Mouse (Mus musculus) right cerebral cortex, postnatal 10 days (tissue): ENCODE results near the gene Dlg2.

Source experiments
- DNase-seq, 2 experiments: peaks; one replicate each; pipeline ENCODE4 v3.0.0; 2021; ENCODE audit warnings: low spot score in 2 of 2

Gene Dlg2

DNA sequence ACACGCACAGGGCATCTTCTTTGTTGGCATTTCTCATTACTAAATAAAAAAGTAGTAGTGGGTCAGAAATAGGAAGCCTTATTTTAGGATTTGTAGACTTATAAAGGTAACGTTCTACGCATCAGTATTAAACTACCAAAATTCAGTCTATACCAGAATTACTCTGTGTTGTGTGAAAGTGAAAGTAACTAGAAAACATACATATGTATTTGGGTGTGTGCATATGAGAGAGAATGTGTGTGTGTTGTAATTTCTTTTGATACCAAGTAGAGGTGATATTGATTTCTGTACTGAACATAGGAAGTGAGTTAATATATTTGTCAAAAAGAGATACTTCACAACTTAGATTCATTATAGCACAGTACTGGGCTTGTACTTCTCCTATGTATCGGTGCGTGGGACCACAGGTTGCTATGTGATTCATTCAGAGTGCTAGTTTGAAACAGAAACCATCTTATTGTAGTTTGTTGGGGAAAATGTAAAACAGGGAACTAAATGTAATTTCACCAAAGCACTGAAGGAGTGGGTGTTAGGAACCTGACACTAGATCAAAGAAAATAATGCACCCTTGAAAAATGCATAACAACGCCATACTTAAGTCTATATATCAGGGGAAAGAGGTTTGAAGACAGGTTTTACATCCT is 1688.5 kb downstream of the Dlg2 start:
- DNase-seq = no peak

DNA sequence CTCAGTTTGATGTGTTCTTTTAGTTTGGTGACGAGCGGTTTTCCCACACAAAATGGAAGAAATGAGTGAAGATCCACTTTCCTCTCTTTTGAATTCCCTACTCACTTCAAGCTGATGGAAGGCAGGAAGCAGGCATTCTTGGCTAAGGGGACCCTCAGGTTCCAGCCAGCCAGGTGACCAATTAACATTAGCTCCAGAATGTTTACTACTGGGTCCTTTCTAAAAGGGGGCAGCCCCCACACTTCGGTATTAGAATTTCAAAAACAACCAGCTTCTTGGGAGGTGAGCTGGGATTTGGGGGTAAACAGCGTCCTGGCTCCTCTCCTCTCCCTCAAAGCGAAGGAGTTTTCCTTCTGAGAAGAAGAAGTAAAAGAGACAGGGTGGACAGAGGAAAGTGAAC is 1703.6 kb downstream of the Dlg2 start:
- no peak for DNase-seq

DNA sequence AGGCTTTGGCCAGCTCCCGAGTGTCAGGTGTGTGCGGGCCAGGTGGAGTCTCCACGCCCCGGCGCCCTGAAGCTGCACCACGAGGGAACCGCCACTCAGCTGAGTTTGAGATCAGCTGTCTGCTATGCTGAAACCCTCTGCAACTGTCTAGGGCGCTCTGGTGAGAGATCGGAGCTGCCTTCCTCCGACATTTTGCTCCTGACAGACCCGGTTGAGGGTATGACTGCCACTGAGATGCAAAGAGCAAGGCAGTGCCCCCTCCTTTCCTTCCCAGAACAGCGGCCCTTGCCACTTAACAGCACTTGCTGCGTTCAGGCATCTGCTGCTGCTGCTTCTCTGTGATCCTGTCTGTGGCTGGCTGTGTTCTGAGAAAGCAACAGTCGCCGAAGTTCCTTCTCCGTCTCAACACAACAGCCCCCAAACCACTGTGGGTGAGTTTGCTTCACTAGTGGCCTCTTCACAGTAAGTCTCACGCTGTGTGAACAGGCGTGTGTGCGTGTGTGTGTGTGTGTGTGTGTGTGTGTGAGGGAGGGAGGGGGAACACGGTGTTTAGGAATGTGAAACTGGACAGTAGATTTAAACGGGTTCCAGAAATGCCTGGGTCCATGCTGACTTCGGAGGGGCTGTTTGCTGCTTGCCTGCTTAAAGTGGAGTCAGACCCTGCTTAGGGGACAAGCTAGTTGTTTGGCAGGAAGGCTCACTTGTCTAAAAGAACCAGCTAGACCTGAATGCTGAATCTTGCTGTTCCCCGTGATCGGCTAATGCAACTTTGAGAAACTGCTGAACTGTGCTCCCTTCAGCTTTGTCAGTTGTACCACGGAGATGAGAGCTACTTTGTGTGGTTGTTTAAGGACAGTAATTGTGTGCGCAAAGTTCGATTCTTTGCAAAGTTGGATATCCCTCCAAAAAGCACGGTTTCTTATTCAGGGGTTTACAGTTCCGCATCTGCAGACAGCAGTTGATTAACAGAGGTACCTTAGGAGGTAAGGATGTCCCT is 1704.4 kb downstream of the Dlg2 start:
- DNase-seq = peak; percentile 30 to 40

DNA sequence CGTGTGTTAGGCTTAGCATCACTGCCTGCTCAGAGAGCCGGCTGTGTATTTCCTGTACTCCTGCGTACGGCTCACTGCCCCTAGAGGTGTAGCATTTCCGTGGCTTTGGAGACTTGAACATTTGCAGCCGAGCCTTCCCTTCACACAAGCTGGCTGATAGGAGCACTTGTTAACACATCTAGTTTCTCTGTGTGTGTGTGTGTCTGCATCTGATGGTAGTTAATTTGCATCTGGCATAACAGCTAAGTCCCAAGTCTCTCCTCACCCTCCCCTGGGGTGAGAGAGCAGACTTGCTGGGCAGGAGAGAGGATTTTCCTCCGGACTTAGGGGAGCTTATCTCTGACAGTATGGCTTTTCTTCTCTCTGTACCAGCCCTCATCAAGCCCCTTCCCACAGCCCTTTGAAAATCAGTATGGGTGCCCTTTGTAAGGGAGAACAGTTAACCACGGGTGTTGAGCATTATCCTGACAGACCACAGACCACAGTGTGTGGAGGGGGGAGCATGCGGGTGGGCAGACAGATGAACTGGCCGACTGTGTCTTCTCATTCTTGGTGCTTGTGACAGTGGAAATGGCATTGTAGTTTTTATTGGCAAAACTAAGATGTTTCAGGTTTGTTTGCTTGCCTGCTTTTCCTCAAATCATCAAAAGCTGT is 1705.6 kb downstream of the Dlg2 start:
- no peak for DNase-seq

DNA sequence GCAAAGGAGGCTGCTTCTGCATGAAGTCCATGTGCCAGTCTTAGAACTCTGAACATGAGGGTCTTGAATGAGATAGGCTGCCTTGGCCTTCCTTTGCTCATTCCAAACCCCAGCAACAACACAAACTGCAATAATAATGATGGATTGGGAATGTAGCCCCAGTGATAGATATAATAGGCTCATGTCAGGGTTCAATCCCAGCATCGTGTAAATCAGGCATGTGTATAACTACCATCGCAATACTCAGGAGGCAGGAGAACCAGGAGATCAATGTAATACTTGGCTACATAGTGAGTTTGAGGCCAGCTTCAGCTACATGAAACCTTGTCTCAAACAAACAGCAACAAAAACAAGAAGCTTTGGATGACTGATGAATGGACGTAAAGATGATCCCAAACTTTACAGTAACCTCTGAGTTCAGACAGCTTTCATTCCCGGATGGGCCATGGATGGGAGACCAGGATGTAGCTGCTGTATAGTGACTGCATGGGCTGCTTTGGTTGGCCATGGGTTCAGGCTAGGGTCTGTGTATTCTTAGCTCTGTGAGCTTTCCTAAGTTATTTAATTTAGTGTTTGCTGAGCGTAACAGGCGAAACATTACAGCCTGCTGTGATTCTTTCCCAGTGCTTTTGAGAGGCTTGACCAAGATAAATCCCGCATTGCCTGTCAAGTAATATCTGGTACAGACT is 1708.0 kb downstream of the Dlg2 start:
- DNase-seq = no peak

GRCm38 (mm10) chr7:92186341-92186740 is 1709.9 kb downstream of the Dlg2 start:
- no peak for DNase-seq

DNA sequence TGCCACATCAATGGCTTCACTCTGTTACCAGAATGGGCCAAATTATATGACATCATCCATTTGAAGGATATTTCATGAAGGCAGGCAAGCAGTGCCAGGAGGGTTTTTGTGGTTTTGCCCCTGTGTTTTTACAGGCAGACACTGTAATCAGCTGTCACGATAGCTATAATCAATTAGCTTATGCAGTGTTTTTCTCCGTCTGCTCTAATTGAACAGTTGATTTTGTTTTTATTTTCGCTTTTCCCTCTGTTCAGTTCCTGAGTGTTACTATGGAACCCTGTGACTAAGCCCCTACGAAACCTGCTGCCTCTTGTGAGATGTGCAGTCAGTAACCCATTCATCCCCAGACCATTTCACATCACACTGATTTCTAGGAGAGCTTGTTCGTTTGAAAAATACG is 1712.7 kb downstream of the Dlg2 start:
- DNase-seq = no peak

DNA sequence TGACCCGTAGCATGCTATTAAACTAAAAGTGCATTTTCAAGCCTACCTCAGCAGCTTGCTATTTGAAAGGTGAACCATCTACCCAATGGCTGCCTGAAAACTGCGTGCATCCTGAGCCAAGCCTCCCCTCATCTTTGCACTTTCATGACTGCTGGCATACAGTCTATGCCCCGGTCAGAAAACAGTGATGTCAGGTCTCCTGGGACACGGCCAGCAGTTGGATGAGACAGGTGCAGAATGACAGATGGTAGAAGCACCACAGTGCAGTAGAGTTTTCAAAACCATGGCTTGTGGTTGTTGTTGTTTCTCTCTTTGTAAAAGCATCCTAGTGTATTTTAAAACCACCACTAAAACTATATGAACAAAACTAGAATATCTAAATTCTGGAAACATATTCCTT is 1719.5 kb downstream of the Dlg2 start:
- no peak for DNase-seq

GRCm38 (mm10) chr7:92197621-92198020 is 1721.1 kb downstream of the Dlg2 start:
- DNase-seq = no peak

DNA sequence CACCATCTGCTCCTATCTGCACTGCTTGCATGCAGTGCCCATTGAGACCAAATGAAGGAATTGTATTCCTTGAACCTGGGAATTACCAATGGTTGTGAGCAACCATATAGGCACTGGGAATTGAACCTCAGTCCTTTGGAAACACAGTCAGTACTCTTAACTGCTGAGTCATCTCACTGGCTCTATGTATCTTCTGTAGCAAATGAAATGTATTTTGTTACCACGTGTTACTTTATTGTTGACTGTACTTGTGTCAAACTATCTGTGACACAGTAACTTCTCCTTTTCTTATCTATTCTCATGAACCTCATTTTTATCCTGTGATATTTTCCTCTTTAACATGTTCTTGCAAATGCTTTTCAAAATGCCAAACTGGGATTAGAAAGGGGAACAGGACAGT is 1722.7 kb downstream of the Dlg2 start:
- no peak for DNase-seq

DNA sequence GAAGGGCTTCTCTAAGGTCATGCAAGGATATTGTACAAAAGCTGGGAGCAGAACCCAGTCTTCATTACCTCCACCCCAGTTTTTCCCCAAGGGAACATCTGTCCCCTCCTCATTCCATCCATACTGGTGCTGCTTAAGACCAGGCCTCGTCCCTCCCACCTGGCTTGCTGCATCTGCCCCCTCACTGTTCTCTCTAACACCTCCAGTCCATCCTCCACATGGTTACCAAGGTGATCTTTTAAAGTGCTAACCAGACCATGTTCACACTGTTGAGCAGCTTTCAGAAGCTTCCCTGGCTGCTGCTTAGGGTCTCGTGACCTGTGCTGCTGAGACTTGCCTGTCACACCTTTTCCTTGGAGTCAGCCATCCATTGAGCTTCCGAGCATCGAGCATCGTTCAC is 1734.2 kb downstream of the Dlg2 start:
- no peak for DNase-seq

- no peak for DNase-seq
Observed at GRCm38 (mm10) chr7:92213751-92214150, 1737.3 kb downstream of the Dlg2 start.

GRCm38 (mm10) chr7:92218171-92218570 is 1741.7 kb downstream of the Dlg2 start:
- DNase-seq = no peak

GRCm38 (mm10) chr7:92220619-92221018 is 1744.1 kb downstream of the Dlg2 start:
- no peak for DNase-seq

- peak; percentile 29 to 48 for DNase-seq
Observed at GRCm38 (mm10) chr7:92234476-92235202, 1758.2 kb downstream of the Dlg2 start.

DNA sequence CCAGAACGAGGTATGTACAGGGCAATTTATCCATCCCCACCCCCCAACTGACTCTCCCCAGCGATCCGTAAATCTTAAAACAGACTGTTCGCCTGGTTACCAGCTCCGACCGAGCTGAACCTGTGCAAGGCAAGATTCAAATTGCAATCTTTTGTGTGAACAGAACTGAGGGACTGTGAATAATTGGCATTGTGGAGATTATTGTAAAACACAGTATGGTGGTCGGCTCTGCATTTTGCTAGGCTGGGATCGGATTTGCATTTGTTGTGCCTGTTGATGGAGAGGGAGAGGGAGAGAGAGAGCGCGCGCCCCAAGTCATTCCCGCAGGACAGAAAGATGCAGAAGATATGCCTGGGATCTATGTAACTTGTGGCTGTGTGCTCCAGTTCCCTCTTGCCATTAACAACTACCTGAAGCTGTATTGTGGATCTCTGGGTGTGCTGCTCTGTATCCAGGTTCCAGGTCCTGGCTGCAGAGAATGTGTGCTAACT is 1759.1 kb downstream of the Dlg2 start:
- peak in 1 of 2 experiments; percentile 43 for DNase-seq

- no peak for DNase-seq
Observed at GRCm38 (mm10) chr7:92240908-92241307, 1764.4 kb downstream of the Dlg2 start.

DNA sequence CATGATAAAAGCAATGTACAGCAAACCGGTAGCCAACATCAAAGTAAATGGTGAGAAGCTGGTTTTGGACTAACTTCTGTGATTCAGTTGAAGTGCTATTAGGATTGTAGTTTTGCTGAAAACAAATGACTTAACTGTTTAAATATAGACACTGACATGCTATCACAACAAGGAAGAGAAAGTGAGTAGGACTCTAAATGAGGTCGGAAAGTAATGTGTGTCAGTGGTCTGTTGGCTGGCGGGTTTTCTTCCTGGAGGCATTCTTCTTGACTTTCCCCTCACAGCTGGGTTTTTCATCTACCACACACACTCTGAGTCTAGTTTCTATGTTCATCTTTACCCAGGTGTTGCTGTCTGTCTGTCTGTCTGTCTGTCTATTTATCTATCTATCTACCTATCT is 1771.1 kb downstream of the Dlg2 start:
- no peak for DNase-seq

DNA sequence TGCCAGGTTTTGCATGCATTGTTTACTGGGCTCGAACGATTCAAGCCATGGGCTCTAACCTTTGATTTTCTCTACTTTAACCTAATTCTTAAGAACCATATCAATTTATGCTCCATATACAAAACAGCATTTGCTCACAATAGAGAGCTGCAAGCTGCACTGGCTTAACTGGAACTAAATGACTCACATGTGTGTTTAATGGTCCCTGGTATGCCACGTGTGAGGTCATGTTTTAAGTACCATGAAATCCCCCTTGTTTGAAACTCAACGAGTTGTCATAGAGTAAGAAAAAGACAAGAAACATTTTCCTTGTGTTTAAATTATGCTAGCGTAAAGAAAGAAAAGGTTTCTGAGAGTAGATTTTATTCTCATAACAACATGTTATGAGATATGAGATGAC is 1772.1 kb downstream of the Dlg2 start:
- no peak for DNase-seq

- DNase-seq = no peak
Observed at GRCm38 (mm10) chr7:92258148-92258547, 1781.7 kb downstream of the Dlg2 start.

GRCm38 (mm10) chr7:92258701-92259100 is 1782.2 kb downstream of the Dlg2 start:
- no peak for DNase-seq
